Mouse (Mus musculus) left cerebral cortex, postnatal 25 days (tissue): Measurements from ENCODE around the gene Rp9. TPM values are rescaled to one million over a fixed set of nuclear protein-coding genes. Genes with fewer than 3 reads are reported as not detected.

Source experiments
- DNase-seq, 2 experiments: peaks; one replicate each; pipeline ENCODE4 v3.0.0; 2022; ENCODE audit warnings: low spot score in 2 of 2, mixed read lengths in 1 of 2
- intact Hi-C: fragments of 180-260 bp; cut with DNase I; formaldehyde crosslinking; loops from one replicate; pipeline ENCODE4 v1.15.1; 2025
- total RNA-seq, 2 experiments: library from RNA; stranded (reverse); gene quantifications; 2 replicates each; pipeline ENCODE4 v1.2.3; 2021

The Rp9 gene
- total RNA-seq = 10 to 100 TPM; 40.0 to 40.1 TPM

DNA sequence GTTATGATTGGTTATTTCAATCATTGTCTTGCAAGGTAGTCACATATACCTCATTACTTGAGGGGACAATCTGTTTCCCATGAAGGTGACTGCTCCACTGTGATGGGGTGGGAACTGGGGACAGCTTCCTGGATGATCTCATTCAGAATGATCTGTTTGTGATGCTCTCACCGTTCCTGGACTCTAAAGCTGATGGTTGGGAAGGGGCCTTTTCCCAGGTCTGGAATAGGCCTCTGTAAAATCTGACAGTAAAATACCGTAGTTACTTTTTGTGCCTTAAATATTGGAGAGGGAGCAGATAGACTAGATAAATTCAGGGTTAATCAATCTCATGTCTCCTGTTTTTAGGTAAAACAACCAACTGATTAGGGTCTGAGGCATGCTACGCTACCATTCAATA is at the start of gene Rp9:
Rp9 (minus strand) TSS at position 101 of the 400 bp plus-strand sequence.
- intact Hi-C loops = no loop called here
- DNase-seq = no peak

DNA sequence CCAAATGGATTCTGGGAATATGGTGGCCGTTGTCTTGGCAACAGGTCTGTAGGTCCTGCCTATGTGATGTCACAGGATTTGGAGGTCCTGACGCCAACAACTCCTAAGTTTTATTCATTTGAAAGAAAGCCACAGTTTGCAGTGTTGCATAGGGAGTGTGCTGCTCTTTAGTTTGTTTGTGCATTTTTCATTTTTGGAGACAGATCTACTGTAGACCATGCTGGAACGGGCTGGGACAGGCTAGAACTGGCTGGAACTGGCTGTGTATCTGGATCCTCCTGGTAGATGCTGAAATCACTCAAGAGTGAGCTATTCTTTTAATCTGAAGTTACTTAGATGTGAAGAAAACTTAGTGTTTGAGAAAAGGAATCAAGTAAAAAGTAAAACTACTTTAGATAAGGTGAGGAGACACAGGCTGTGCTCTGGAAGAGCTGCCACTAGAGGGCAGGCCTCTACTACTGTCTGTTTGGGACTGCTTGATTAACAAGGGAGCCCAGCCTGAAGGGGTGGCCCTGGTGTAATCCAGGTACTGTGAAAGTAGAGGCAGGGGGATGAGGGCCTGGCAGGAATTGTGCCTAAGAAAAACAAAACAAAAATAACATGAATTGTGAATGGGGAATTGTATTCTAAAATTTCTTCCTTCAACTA is 49.0 kb upstream of the Rp9 start:
- DNase-seq = peak; percentile 49 to 53
- intact Hi-C loops = no loop called here

DNA sequence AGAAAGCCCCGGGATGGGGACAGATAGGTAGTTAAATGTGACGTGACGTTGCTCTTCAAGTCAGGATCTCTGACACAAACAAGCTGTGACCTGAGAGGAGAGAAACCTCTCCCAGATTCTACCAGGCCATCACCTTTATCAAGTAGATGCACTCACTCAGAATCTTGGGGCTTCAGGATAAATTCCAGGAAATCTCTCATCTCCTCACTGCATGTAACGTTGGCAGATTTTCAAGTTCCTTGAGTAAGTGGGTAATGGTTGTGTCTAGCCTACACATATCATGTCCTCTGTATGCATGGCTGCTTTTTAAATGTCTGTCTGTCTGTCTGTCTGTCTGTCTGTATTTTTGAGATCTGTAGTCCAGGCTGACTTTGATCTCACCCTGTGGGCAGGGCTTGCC is 45.5 kb upstream of the Rp9 start:
- intact Hi-C loops = no loop called here
- no peak for DNase-seq

- intact Hi-C loops = no loop called here
- DNase-seq = no peak
Observed at GRCm38 (mm10) chr9:22505574-22505973, 36.0 kb upstream of the Rp9 start.

- no peak for DNase-seq
- intact Hi-C loops = no loop called here
Observed at GRCm38 (mm10) chr9:22503581-22503980, 34.0 kb upstream of the Rp9 start.

GRCm38 (mm10) chr9:22502972-22503371 is 33.4 kb upstream of the Rp9 start:
- intact Hi-C loops = no loop called here
- no peak for DNase-seq

DNA sequence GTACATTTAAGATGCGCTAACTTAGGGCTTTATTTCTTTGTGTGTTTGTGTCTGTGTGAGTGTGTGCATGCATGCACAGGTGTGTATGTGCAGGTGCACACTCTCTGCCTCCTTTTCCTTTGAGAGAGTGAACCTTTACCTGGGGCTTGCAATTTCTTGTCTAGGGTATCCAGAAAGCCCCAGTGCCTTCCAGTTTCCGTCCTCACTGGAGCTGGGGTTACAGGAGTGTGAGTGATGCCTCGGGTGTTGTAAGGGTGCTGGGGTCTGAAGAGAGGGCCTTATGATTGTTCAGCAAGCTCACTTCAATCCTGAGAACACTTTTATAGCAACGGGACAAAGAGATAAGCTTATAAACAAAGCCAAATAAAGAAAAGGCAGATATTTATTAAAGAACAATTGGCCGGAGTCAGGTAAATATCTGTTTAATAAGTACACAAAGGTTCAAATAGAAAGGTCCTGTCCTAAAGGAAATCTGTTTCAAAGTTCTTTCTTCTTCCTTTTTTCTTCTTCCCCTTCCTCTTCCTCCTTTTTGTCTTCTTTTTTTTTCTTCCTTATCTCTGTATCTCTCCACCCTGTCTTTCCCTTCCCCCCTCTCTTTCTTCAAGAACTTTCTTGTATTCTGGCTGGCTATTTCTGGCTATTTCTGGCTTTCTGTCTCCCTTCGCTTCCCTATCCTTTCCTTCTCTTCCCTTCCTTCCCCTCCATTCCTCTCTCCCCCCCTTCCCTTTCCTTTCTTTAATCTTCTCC is 27.7 kb upstream of the Rp9 start:
- no peak for DNase-seq
- intact Hi-C loops = no loop called here

- no peak for DNase-seq
- intact Hi-C loops = no loop called here
Observed at GRCm38 (mm10) chr9:22495133-22495532, 25.6 kb upstream of the Rp9 start.

DNA sequence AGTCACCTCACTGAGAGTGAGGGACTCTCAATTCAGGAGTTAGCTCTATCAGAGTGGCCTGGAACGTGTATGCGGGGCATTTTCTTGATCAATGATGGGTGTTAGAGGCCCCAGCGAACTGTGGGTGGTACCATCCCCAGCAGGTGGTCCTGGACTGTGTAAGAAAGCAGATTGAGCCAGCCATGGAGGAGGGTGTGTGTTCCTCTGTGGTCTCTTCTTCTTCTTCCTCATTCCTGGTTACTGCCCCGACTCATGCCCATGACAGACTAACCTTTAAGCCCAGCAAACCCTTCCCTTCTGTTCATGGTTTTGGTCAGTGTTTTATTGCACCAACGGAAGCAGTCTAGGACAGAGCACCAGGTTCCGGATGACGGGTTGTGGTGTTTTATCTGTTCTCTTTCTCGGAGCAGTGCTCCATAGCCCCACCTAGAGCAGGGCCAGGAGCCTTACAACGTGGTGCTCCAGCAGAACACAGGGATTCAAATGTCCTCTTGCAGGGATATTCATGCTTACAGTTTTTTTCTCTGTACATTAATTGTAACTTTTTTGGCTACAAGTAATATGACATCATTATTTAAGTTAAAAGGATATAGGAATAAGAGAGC is 24.8 kb upstream of the Rp9 start:
- intact Hi-C loops = no loop called here
- DNase-seq = no peak

DNA sequence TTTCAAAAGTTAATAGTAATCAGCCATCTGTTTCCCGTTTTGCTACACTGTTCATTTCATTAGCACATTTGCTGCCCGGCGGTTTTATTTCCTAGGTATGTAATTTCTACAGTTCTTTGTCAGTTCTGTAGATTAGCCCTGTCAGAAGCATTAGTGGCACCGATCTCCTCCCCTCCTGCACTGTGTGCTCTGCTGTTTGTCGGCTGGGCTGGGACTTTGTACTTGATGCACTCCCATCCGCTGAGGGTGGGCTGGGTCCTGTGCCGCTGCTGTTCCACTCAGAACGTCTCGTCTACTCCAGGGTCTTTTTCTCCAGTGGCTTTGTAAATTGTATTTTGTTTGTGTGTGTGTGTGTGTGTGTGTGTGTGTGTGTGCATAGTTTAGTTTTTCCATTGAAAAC is 19.4 kb upstream of the Rp9 start:
- intact Hi-C loops = no loop called here
- DNase-seq = no peak

GRCm38 (mm10) chr9:22486211-22486610 is 16.7 kb upstream of the Rp9 start:
- intact Hi-C loops = no loop called here
- DNase-seq = no peak

GRCm38 (mm10) chr9:22484562-22485308 is 15.2 kb upstream of the Rp9 start:
- intact Hi-C loops = no loop called here

DNA sequence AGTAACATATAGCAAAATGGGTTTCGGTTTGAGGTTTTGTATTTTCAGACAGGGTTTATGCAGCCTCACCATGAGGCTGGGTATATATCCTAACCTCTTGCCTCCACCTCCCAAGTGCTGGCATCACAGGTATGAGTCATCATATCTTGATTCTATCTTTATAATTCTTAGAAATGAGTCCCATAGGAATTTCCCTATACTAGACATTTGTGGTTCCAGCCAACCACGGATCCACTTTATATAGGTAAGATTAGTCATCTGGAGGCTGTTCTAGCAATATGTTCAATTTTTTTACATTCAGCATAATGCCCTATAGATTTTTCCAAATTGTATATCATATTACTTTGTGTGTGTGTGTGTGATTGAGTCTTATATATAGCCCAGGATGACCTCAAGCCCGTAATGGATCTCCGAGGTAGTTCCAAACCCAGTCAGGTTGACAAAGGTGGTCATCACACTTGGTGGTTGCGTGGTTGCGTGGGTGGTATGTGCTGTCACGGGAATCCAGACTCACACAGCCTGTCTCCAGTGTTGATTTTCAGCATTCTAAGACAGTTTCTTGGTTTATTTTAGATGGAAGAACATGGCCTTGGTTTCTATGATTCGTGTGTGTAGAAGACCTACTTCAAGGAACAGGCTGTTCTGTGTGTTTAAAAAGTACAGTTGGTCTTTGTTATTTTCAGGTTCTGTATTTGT is 14.5 kb upstream of the Rp9 start:
- peak; percentile 24 to 77 for DNase-seq

More at GRCm38 (mm10) chr9:22484562-22485308, 15.2 kb upstream of the Rp9 start:
- no peak for DNase-seq

DNA sequence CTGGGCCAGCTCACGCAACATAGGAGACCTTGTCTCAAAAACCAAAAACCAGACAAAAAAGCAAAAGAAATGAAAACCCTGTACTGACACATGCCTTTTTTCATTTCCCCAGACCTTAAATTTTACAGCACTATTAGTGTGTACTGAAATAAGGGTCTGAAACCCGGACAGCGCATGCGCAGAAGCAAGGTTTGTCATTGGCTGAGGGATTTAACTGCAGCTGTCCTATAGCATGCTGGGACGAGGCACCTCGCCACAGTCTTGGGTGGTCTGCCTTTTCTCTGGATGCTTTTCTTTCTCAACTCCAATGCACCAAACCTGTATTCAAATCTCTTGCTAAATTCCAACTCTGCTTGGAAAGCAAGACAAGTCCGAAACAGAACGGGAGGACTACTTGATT is 9.4 kb upstream of the Rp9 start:
- intact Hi-C loops = no loop called here

More for the DNA sequence above, 14.5 kb upstream of the Rp9 start:
- intact Hi-C loops = no loop called here

DNA sequence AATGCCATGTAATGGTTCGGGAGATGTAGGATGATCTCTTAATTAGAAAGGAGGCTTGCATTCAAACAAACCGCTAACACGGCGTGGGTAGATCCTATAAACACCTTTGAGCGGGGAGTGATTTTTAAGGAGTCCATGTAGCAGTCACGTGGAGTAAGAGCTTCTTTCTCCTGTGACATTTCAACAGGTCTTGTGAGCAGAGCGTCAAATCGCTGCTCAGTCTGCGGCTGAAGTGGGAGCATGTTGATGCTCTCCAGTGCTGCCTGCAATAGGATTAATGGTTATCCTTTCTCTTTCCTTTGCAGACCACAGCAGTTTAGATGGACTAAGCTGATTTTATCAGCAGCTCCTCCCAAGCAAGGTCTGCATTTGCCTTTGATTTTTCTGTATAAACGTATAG is 6.7 kb upstream of the Rp9 start:
- intact Hi-C loops = no loop called here
- DNase-seq = peak in 1 of 2 experiments; percentile 35

More for the DNA sequence above, 9.4 kb upstream of the Rp9 start:
- DNase-seq = no peak

DNA sequence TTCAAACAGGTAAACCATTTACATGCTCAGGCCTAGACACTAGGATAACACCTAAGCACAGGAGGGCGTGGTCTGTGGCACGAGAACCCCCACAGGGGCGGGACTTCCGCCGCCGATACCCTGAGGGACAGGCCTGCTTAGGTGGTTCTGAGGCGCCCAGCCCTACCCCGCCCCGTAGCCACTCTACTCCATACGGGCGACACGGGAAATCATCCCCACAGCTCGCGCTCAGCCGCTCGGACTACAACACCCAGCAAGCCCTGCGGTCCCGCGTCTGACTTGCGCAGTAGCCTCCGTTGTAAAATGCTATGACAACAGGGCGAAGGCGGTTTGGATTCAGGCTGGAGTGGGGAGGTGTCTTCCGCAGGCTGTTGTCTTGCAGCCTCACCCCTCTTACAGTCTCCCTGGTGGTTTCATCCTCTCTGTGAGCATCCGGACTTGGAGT is 5.9 kb upstream of the Rp9 start, which contains the start of gene Bbs9:
Bbs9 (plus strand) TSS at position 292 of the 445 bp plus-strand sequence.
- DNase-seq = peak; percentile 95 to 98

GRCm38 (mm10) chr9:22468899-22469259 is 664 bp downstream of the Rp9 start:
- DNase-seq = no peak
- intact Hi-C loops = no loop called here

More for the DNA sequence above, 5.9 kb upstream of the Rp9 start, which contains the start of gene Bbs9:
- intact Hi-C loops = no loop called here

DNA sequence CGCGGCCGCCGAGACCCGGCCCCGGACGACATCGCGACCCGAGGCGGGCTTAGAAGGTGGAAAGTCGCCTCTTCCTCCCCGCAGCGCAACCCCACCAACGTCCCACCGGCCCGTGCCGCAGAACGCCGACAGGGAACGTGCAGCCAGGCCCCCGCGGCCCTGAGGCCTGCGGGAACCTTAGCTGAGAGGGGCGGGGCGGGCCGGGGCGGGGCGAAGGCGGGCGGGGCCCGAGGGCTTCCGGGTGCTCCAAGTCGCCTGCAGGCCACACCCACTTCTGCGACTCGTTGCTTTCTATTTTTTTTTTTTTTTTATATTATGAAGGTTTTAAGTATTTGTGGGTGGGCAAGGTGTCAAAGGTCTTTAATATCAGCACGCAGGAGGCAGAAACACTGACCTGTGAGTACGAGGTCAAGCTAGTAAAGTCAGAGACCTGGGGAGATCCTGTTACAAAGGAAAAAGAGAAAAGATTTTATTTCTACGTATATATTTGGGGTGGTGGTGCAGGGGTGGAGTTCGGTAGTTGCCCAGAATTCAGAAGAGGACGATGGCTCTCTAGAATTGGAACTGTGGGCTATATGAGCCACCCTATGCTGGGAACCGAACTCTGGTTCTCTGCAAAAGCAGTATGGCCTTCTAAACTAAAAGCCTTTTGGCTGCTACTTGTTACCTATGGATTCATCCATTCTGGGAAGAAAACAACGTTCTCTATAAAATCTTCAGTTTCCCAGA is 1.2 kb downstream of the Rp9 start:
- intact Hi-C loops = no loop called here
- peak; percentile 41 to 49 for DNase-seq
